Comparison of ENCODE assay signal across 10 mouse cellular contexts in genomic region chr10:67069013-67069412, GRCm38 (mm10). TPM values are rescaled to one million over a fixed set of nuclear protein-coding genes. Genes with fewer than 3 reads are reported as not detected.
DNase-seq lines count a peak whose midpoint lies in the region; ATAC-seq and TF ChIP-seq lines count a peak whose summit lies in the region.
"Had no signal": no experiment of that assay in that cellular context is flagged by ENCODE, and none has a peak within 500 bp of the region (broad histone marks: within the 10 kb centered on the region; RNA-seq: fewer than 3 reads in every experiment).

No protein-coding gene starts in this region.

- peak overlapping the region; percentile 25 for H3K4me3 ChIP-seq in heart, adult 2 months
- no peak overlapping the region for H3K4me3 ChIP-seq in heart, embryonic 10.5 days
- no peak overlapping the region for H3K4me3 ChIP-seq in liver, embryonic 15.5 days (replicated peaks)
- H3K4me3 ChIP-seq: hindbrain, embryonic 13.5 days had no signal

- ATAC-seq in liver, embryonic 15.5 days (ENCODE audit: insufficient read depth): no peak

- peaks cover 12% of the 10 kb centered on the region for H3K4me1 ChIP-seq in heart, adult 2 months (ENCODE audit: control insufficient read depth, insufficient read depth, low read length)
- peaks cover 13% of the 10 kb centered on the region; the same call in 1 of the 2 replicates for H3K4me1 ChIP-seq in heart, embryonic 10.5 days
- 0 out of 2 replicates have a peak, but pooled peaks cover 6% of the 10 kb centered on the region for H3K4me1 ChIP-seq in liver, embryonic 15.5 days (replicated peaks)

- TF ChIP-seq CTCF in heart, adult 2 months (IDR thresholded peaks at IDR 0.05): no peak

- peak overlapping the region; percentile 75 for H3K27ac ChIP-seq in heart, adult 2 months
- H3K27ac ChIP-seq in heart, embryonic 10.5 days: no peak overlapping the region
- H3K27ac ChIP-seq in liver, embryonic 15.5 days (replicated peaks): no peak overlapping the region
- H3K27ac ChIP-seq: hindbrain, embryonic 13.5 days had no signal

- no peaks in the 10 kb centered on the region for H3K9me3 ChIP-seq in heart, embryonic 10.5 days
- H3K9me3 ChIP-seq in liver, embryonic 15.5 days (replicated peaks): no peaks in the 10 kb centered on the region
- H3K9me3 ChIP-seq: hindbrain, embryonic 13.5 days had no signal

- H3K36me3 ChIP-seq in heart, adult 2 months (ENCODE audit: control insufficient read depth, insufficient read depth, low read length): peaks cover 4% of the 10 kb centered on the region
- no peaks in the 10 kb centered on the region for H3K36me3 ChIP-seq in heart, embryonic 10.5 days
- no peaks in the 10 kb centered on the region for H3K36me3 ChIP-seq in liver, embryonic 15.5 days (replicated peaks)
- H3K36me3 ChIP-seq: hindbrain, embryonic 13.5 days had no signal

- 54% methylated on average over 10 of the region's 10 CpGs for WGBS in heart, adult 2 months
- 76% methylated on average over 10 of the region's 10 CpGs for WGBS in heart, embryonic 10.5 days
- 17% methylated on average over 10 of the region's 10 CpGs for WGBS in liver, embryonic 15.5 days (ENCODE audit: insufficient replicate concordance)

- peak overlapping the region; percentile 29; the same call in 1 of the 2 replicates for H3K4me2 ChIP-seq in liver, embryonic 15.5 days
- H3K4me2 ChIP-seq: hindbrain, embryonic 13.5 days had no signal

- no peak for TF ChIP-seq POLR2A in heart, adult 2 months (IDR thresholded peaks at IDR 0.05; ENCODE audit: insufficient read depth, low read depth, low read length)

- peaks cover 5% of the 10 kb centered on the region; the same call in 1 of the 2 replicates for H3K79me2 ChIP-seq in heart, adult 2 months (replicated peaks; ENCODE audit: control insufficient read depth, insufficient read depth, low read length)

- TF ChIP-seq EP300 in heart, adult 2 months (IDR thresholded peaks at IDR 0.05; ENCODE audit: insufficient read depth, low read depth, low read length): no peak

- DNase-seq in heart, adult 2 months: peak in 1 of 2 experiments; percentile 56
- DNase-seq in heart, embryonic 10.5 days (ENCODE audit: low spot score): no peak
- DNase-seq in thymus, postnatal 0 days (ENCODE audit: low spot score): peak; percentile 36
- DNase-seq in thymus, adult 18-20 months: no peak
- no peak for DNase-seq in adipocyte (ENCODE audit: low spot score)
- DNase-seq in ovary, postnatal 36 days (ENCODE audit: low spot score): no peak
- DNase-seq in urinary bladder, adult 2 months (ENCODE audit: low spot score): no peak
- DNase-seq: adrenal gland, postnatal 10 days had no signal

- intact Hi-C loops in heart, adult 2 months (cut with DNase I): no loop called here

- no peaks in the 10 kb centered on the region for H3K27me3 ChIP-seq in heart, adult 2 months (ENCODE audit: control insufficient read depth, insufficient read depth, low read length)
- H3K27me3 ChIP-seq in heart, embryonic 10.5 days (ENCODE audit: insufficient read depth, poor library complexity, severe bottlenecking): no peaks in the 10 kb centered on the region
- H3K27me3 ChIP-seq in liver, embryonic 15.5 days: no peaks in the 10 kb centered on the region
- H3K27me3 ChIP-seq: hindbrain, embryonic 13.5 days had no signal

- no peak overlapping the region for H3K9ac ChIP-seq in heart, adult 2 months (ENCODE audit: low read depth, low read length)
- H3K9ac ChIP-seq in liver, embryonic 15.5 days: no peak overlapping the region
- H3K9ac ChIP-seq: hindbrain, embryonic 13.5 days had no signal

RNA-seq across cellular contexts. Expression of gene Jmjd1c, which starts 26.9 kb away (rescaled TPM):
- 10 to 100 TPM; 34.5 to 36.8 TPM for total RNA-seq in heart, adult 2 months (2021)
- 8.5 and 14.7 TPM in 2 replicates for polyA plus RNA-seq in heart, adult 2 months (2012; rRNA removed)
- 27.8 and 30.4 TPM in 2 replicates for polyA plus RNA-seq in heart, embryonic 10.5 days (2016; fragmentation: Nextera tagmentation; extraction: Ambion mirVana)
- 53.5 and 61.4 TPM in 2 replicates for polyA plus RNA-seq in thymus, postnatal 0 days (2015; fragmentation: Nextera tagmentation; extraction: Ambion mirVana)
- polyA plus RNA-seq in liver, embryonic 15.5 days (2015; fragmentation: Nextera tagmentation; extraction: Ambion mirVana): 9.4 and 10.3 TPM in 2 replicates
- 28.3 and 31.8 TPM in 2 replicates for polyA plus RNA-seq in urinary bladder, adult 2 months (2012; rRNA removed)

RNA-seq across cellular contexts. Expression of gene Reep3, which starts 27.7 kb away (rescaled TPM):
- total RNA-seq in heart, adult 2 months (2021): 10 to 100 TPM; 19.7 to 20.2 TPM
- 14.9 and 27.7 TPM in 2 replicates for polyA plus RNA-seq in heart, adult 2 months (2012; rRNA removed)
- 21.2 and 26.1 TPM in 2 replicates for polyA plus RNA-seq in heart, embryonic 10.5 days (2016; fragmentation: Nextera tagmentation; extraction: Ambion mirVana)
- 18.1 and 18.2 TPM in 2 replicates for polyA plus RNA-seq in thymus, postnatal 0 days (2015; fragmentation: Nextera tagmentation; extraction: Ambion mirVana)
- 8.9 and 9.2 TPM in 2 replicates for polyA plus RNA-seq in liver, embryonic 15.5 days (2015; fragmentation: Nextera tagmentation; extraction: Ambion mirVana)
- polyA plus RNA-seq in urinary bladder, adult 2 months (2012; rRNA removed): 50.7 and 62.2 TPM in 2 replicates
